Mouse (Mus musculus): Measurements from ENCODE around the gene Foxj1.

GRCm38 (mm10) chr11:116354521-116354920 lies 19.3 kb upstream of the Foxj1 start:
- TF ChIP-seq CTCF (IDR thresholded peaks at IDR 0.05; ENCODE audit: low read depth, low read length) (no peak), POLR2AphosphoS5 (IDR thresholded peaks at IDR 0.05; ENCODE audit: insufficient replicate concordance, low read depth, low read length) (no peak)

Measured in G1E (cell line).